Mouse (Mus musculus): ENCODE results near the gene Gm4884. TPM values are rescaled to one million over a fixed set of nuclear protein-coding genes. Genes with fewer than 3 reads are reported as not detected.

The Gm4884 gene
- polyA plus RNA-seq (2015; fragmentation: Nextera tagmentation; extraction: Ambion mirVana) = not detected in 2 replicates

DNA sequence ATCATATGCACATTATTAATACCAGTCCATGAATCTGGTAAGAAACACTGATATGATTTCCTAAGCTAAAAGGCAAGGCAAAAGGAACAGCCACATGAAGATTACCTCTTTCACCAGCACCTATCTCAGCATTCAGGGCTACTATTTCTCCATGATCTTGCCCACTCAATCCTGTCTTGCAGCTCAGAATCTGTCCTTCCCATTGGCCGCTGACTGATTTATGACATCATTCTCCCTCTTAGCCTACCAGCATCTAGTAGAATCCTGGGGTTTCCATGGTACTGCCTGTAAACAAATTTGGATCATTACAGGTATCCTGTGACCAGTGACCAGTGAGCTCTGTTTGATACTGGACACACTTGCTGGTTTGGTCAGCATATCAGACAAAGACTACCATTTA lies at the start of gene Gm4884:
Gene Gm4884, plus strand, starts transcription at position 301 of the 400 bp plus-strand sequence.

GRCm38 (mm10) chr7:40987243-40987642 lies 45.3 kb upstream of the Gm4884 start, which contains the start of gene 4930433I11Rik:
4930433I11Rik (plus strand) TSS chr7:40987543.

Other genes with a start within 250 kb of the Gm4884 start
- gene Vstm2b, start 134.4 kb upstream of the Gm4884 start, polyA plus RNA-seq (2015; fragmentation: Nextera tagmentation; extraction: Ambion mirVana) = 0.37 and 0.63 TPM in 2 replicates
- not detected in 2 replicates for gene 4930433I11Rik, start 45.2 kb upstream of the Gm4884 start, polyA plus RNA-seq (2015; fragmentation: Nextera tagmentation; extraction: Ambion mirVana)
- not detected in 2 replicates for gene Gm5592, start 121.1 kb downstream of the Gm4884 start, polyA plus RNA-seq (2015; fragmentation: Nextera tagmentation; extraction: Ambion mirVana)

Measured in urinary bladder, postnatal 0 days (tissue).